ENCODE assay signal across 8 mouse cellular contexts in genomic region chr16:42874456-42874855, GRCm38 (mm10). TPM values are rescaled to one million over a fixed set of nuclear protein-coding genes. Genes with fewer than 3 reads are reported as not detected.
A peak's percentile ranks its signal among the peaks of the same experiment; 100 is the strongest.
DNase-seq lines count a peak whose midpoint lies in the region; ATAC-seq and TF ChIP-seq lines count a peak whose summit lies in the region.

No protein-coding gene starts in this region.

- no peak for TF ChIP-seq POLR2A in bone marrow, adult 2 months (IDR thresholded peaks at IDR 0.05; ENCODE audit: borderline replicate concordance, control insufficient read depth, low read depth, low read length)

- no peak for TF ChIP-seq CTCF in bone marrow, adult 2 months (IDR thresholded peaks at IDR 0.05; ENCODE audit: control insufficient read depth, insufficient read depth, low read length)

- H3K4me2 ChIP-seq in forebrain, embryonic 16.5 days (ENCODE audit: low read length), result peak overlapping the region; percentile 50
- peak overlapping the region; percentile 53 for H3K4me2 ChIP-seq in hindbrain, embryonic 14.5 days (replicated peaks)
- H3K4me2 ChIP-seq in limb, embryonic 15.5 days, result peak overlapping the region; percentile 48
- H3K4me2 ChIP-seq in midbrain, embryonic 16.5 days (ENCODE audit: low read length), result peak overlapping the region; percentile 61

- peak; percentile 47 for DNase-seq in hindbrain, embryonic 14.5 days (ENCODE audit: low spot score)
- no peak for DNase-seq in T-cell, adult 2 months (ENCODE audit: low spot score)

- H3K9ac ChIP-seq in forebrain, embryonic 16.5 days (replicated peaks; ENCODE audit: low read depth, low read length), result peak overlapping the region; percentile 78
- peak overlapping the region; percentile 66 for H3K9ac ChIP-seq in hindbrain, embryonic 14.5 days
- peak overlapping the region; percentile 27; the same call in 1 of the 2 replicates for H3K9ac ChIP-seq in limb, embryonic 15.5 days
- peak overlapping the region; percentile 70 for H3K9ac ChIP-seq in midbrain, embryonic 16.5 days (ENCODE audit: low read depth, low read length)

- H3K9me3 ChIP-seq in erythroblast, embryonic 14.5 days (ENCODE audit: control insufficient read depth, low read length), result no peaks in the 10 kb centered on the region
- no peaks in the 10 kb centered on the region for H3K9me3 ChIP-seq in forebrain, embryonic 16.5 days (ENCODE audit: control insufficient read depth, low read length)
- no peaks in the 10 kb centered on the region for H3K9me3 ChIP-seq in hindbrain, embryonic 14.5 days (ENCODE audit: control insufficient read depth, low read length)
- no peaks in the 10 kb centered on the region for H3K9me3 ChIP-seq in limb, embryonic 15.5 days
- H3K9me3 ChIP-seq in midbrain, embryonic 16.5 days (replicated peaks; ENCODE audit: control insufficient read depth, low read length, poor library complexity, severe bottlenecking), result no peaks in the 10 kb centered on the region

- no peaks in the 10 kb centered on the region for H3K27me3 ChIP-seq in erythroblast, embryonic 14.5 days (ENCODE audit: control insufficient read depth)
- no peaks in the 10 kb centered on the region for H3K27me3 ChIP-seq in forebrain, embryonic 16.5 days (replicated peaks; ENCODE audit: control insufficient read depth, insufficient read depth, low read length)
- no peaks in the 10 kb centered on the region for H3K27me3 ChIP-seq in hindbrain, embryonic 14.5 days (ENCODE audit: control insufficient read depth, insufficient read depth, low read length)
- no peaks in the 10 kb centered on the region for H3K27me3 ChIP-seq in limb, embryonic 15.5 days
- no peaks in the 10 kb centered on the region for H3K27me3 ChIP-seq in midbrain, embryonic 16.5 days (ENCODE audit: control insufficient read depth, insufficient read depth, low read depth, low read length)

- WGBS in bone marrow, adult 2 months, result 3% methylated on average over 5 of the region's 5 CpGs
- WGBS in forebrain, embryonic 16.5 days, result 1% methylated on average over 5 of the region's 5 CpGs
- WGBS in hindbrain, embryonic 14.5 days, result 0% methylated on average over 5 of the region's 5 CpGs
- 0% methylated on average over 5 of the region's 5 CpGs for WGBS in limb, embryonic 15.5 days
- 0% methylated on average over 5 of the region's 5 CpGs for WGBS in midbrain, embryonic 16.5 days

- no peak for ATAC-seq in erythroblast, adult 5-6 weeks (replicated peaks; ENCODE audit: low FRiP score, poor library complexity, severe bottlenecking)
- no peak for ATAC-seq in forebrain, embryonic 16.5 days
- ATAC-seq in hindbrain, embryonic 14.5 days (ENCODE audit: low FRiP score), result no peak
- ATAC-seq in limb, embryonic 15.5 days (ENCODE audit: insufficient number of reproducible peaks, low FRiP score, low TSS enrichment, low read depth), result no peak
- no peak for ATAC-seq in midbrain, embryonic 16.5 days

- H3K4me1 ChIP-seq in erythroblast, embryonic 14.5 days (ENCODE audit: control insufficient read depth), result peaks cover 21% of the 10 kb centered on the region
- no peaks in the 10 kb centered on the region for H3K4me1 ChIP-seq in bone marrow, adult 2 months (ENCODE audit: control insufficient read depth, insufficient read depth, low read length)
- H3K4me1 ChIP-seq in forebrain, embryonic 16.5 days (replicated peaks; ENCODE audit: control insufficient read depth, insufficient read depth, low read length), result peaks cover 4% of the 10 kb centered on the region; the same call in 1 of the 2 replicates
- H3K4me1 ChIP-seq in hindbrain, embryonic 14.5 days (replicated peaks; ENCODE audit: control insufficient read depth, insufficient read depth, low read length), result no peaks in the 10 kb centered on the region
- 0 out of 2 replicates have a peak, but pooled peaks cover 3% of the 10 kb centered on the region for H3K4me1 ChIP-seq in limb, embryonic 15.5 days
- peaks cover 7% of the 10 kb centered on the region for H3K4me1 ChIP-seq in midbrain, embryonic 16.5 days (ENCODE audit: control insufficient read depth, insufficient read depth, low read length)

- H3K27ac ChIP-seq in bone marrow, adult 2 months (ENCODE audit: control insufficient read depth, insufficient read depth, low read depth, low read length, poor library complexity), result peak overlapping the region; percentile 94; the same call in 1 of the 2 replicates
- peak overlapping the region; percentile 97 for H3K27ac ChIP-seq in forebrain, embryonic 16.5 days (ENCODE audit: low read length)
- H3K27ac ChIP-seq in hindbrain, embryonic 14.5 days, result peak overlapping the region; percentile 92
- peak overlapping the region; percentile 97 for H3K27ac ChIP-seq in limb, embryonic 15.5 days
- peak overlapping the region; percentile 95 for H3K27ac ChIP-seq in midbrain, embryonic 16.5 days (ENCODE audit: low read length)

- H3K4me3 ChIP-seq in erythroblast, embryonic 14.5 days (replicated peaks), result peak overlapping the region; percentile 84
- peak overlapping the region; percentile 83 for H3K4me3 ChIP-seq in bone marrow, adult 2 months (replicated peaks; ENCODE audit: control insufficient read depth, low read depth, low read length)
- peak overlapping the region; percentile 59 for H3K4me3 ChIP-seq in forebrain, embryonic 16.5 days (replicated peaks; ENCODE audit: low read length)
- H3K4me3 ChIP-seq in hindbrain, embryonic 14.5 days (replicated peaks; ENCODE audit: low read length), result peak overlapping the region; percentile 44
- peak overlapping the region; percentile 59 for H3K4me3 ChIP-seq in limb, embryonic 15.5 days
- H3K4me3 ChIP-seq in midbrain, embryonic 16.5 days (ENCODE audit: low read depth, low read length), result peak overlapping the region; percentile 53

- no peaks in the 10 kb centered on the region for H3K36me3 ChIP-seq in erythroblast, embryonic 14.5 days (ENCODE audit: control insufficient read depth)
- no peaks in the 10 kb centered on the region for H3K36me3 ChIP-seq in forebrain, embryonic 16.5 days (ENCODE audit: control insufficient read depth, insufficient read depth)
- H3K36me3 ChIP-seq in hindbrain, embryonic 14.5 days (replicated peaks; ENCODE audit: control insufficient read depth, insufficient read depth), result no peaks in the 10 kb centered on the region
- H3K36me3 ChIP-seq in limb, embryonic 15.5 days, result no peaks in the 10 kb centered on the region
- no peaks in the 10 kb centered on the region for H3K36me3 ChIP-seq in midbrain, embryonic 16.5 days (ENCODE audit: control insufficient read depth, insufficient read depth, low read length)

RNA-seq across cellular contexts. Expression of gene Zbtb20, which starts 1.2 kb away (rescaled TPM):
- polyA plus RNA-seq in erythroblast, embryonic 14.5 days (2012), result 0.10 and 0.13 TPM in 2 replicates
- 2.5 and 3.6 TPM in 2 replicates for total RNA-seq in erythroblast, adult 5-6 weeks (2015; ENCODE audit: low replicate concordance)
- 0.56 and 3.3 TPM in 2 replicates for total RNA-seq in erythroblast, adult 5-6 weeks (2017; ENCODE audit: low replicate concordance)
- 7.7 and 11.2 TPM in 2 replicates for polyA plus RNA-seq in bone marrow, adult 2 months (2011; ENCODE audit: insufficient read depth, insufficient read length, low replicate concordance, missing spikeins)
- polyA plus RNA-seq in forebrain, embryonic 16.5 days (2015; fragmentation: Nextera tagmentation; extraction: Ambion mirVana), result 126 and 138 TPM in 2 replicates
- 49.7 and 52.8 TPM in 2 replicates for polyA plus RNA-seq in hindbrain, embryonic 14.5 days (2014; fragmentation: Nextera tagmentation; extraction: Ambion mirVana)
- 21.9 and 22.4 TPM in 2 replicates for polyA plus RNA-seq in limb, embryonic 15.5 days (2015; fragmentation: Nextera tagmentation; extraction: Ambion mirVana)
- polyA plus RNA-seq in midbrain, embryonic 16.5 days (2015; fragmentation: Nextera tagmentation; extraction: Ambion mirVana), result 60.7 and 66.9 TPM in 2 replicates

Comparison
In these comparisons a context has a peak if more than half of its experiments do, and no peak if none do; other contexts are left out.
1. H3K9ac ChIP-seq: peak in every context shown above with its lines; median percentile 78 in forebrain, embryonic 16.5 days; 70 in midbrain, embryonic 16.5 days; 66 in hindbrain, embryonic 14.5 days; 27 in limb, embryonic 15.5 days.